Mouse (Mus musculus): ENCODE results near the gene Icam1.

GRCm38 (mm10) chr9:21036161-21036560, 20.4 kb downstream of the Icam1 start:
- no peak for TF ChIP-seq CTCF (IDR thresholded peaks at IDR 0.05; ENCODE audit: extremely low read depth, insufficient read depth, low read length)
- no peak for TF ChIP-seq POLR2A (IDR thresholded peaks at IDR 0.05; ENCODE audit: extremely low read depth, insufficient read depth, low read length)
